Mouse (Mus musculus): Measurements from ENCODE around the gene Gpr161.

- TF ChIP-seq POLR2A (IDR thresholded peaks at IDR 0.05; ENCODE audit: control insufficient read depth, extremely low read depth, insufficient read depth, low read length, poor library complexity) (no peak), CTCF (IDR thresholded peaks at IDR 0.05; ENCODE audit: borderline replicate concordance, control insufficient read depth, extremely low read depth, insufficient read depth, low read length, poor library complexity) (no peak)
Measured at GRCm38 (mm10) chr1:165295489-165295888, at the start of gene Gpr161.
